Mouse (Mus musculus): ENCODE measurements at regions not wholly inside any gene's neighbourhood (a gene's known extent, or its start where the extent isn't known, plus 50 kb on each side); places are given as distances from the start of the nearest gene placed in this dataset.

DNA sequence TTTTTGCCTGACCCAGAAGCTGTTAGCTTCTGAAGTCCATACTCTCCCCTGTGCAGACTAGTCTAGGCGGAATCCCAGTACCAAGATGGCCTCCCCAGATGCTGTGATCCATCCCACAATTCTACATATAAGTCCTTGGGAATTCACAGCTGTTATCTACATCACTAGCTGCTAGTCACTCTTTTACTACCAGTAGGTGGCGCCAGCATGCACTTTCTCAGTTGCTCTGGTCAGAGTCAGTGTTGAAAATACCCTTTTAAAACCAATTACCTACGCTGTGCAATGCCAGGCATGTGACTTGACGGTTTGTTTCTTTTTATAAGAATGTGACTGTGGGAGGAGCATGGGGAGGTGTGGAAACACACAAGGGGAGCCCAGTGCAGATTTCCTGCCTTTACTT lies 348.3 kb downstream of the Xylt1 start:
- no peak for TF ChIP-seq CTCF (IDR thresholded peaks at IDR 0.05; ENCODE audit: borderline replicate concordance, insufficient read depth, low read length)
- TF ChIP-seq POLR2A (IDR thresholded peaks at IDR 0.05; ENCODE audit: low read depth, low read length): no peak

Measured in embryonic fibroblast, embryonic 13.5 days (primary cell).